Mouse (Mus musculus): ENCODE measurements around the gene Rad23a. TPM values are rescaled to one million over a fixed set of nuclear protein-coding genes. Genes with fewer than 3 reads are reported as not detected.
A peak's percentile ranks its signal among the peaks of the same experiment; 100 is the strongest.

Rad23a gene
- polyA plus RNA-seq, 1 experiment from 2014 or later, result 109 TPM

DNA sequence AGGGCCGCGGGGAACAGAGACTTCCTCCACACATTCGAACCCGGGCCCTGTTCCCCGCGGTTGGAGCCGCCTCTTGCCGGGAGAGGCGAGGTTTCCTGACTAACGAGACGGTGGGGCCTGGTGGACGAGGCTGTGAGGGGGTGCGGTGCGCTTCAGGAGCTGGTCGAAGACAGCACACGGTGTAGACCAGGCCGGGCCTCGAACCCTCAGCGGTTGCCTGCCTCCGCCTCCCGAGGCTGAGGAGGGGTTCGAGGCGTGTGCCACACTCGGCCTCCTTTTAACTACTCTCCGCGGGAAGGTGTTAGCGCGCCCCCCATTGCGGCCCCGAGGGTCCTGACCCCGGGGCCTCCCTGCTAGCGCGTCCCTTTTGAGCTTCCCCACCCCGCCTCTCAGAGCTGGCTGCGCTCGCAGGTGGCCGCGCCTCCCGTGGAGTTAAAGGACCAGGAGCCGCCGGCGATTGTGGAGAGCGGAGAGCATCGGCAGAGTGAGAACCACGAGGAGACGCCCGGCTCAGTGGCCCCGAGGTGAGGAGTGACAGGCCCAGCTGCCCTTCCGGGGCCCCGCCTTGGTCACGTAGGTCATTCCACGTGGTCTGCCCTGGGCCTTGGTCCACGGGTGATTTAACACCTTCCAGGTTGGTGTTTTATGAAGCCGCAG lies 32.0 kb upstream of the Rad23a start:
- Histone ChIP-seq H3K36me3 (ENCODE audit: control insufficient read depth, insufficient read depth, low read length) (peaks cover 28% of the 10 kb centered on the region), H3K4me3 (ENCODE audit: low read depth, low read length) (peak overlapping the region; percentile 54), H3K27ac (replicated peaks; ENCODE audit: low read depth, low read length) (no peak overlapping the region), H3K4me1 (ENCODE audit: control insufficient read depth, insufficient read depth, low read length) (peaks cover 14% of the 10 kb centered on the region), H3K9me3 (ENCODE audit: control insufficient read depth, low read length) (no peaks in the 10 kb centered on the region), H3K9ac (ENCODE audit: low read depth, low read length) (peak overlapping the region; percentile 67), H3K4me2 (ENCODE audit: low read depth, low read length) (peak overlapping the region; percentile 99), H3K27me3 (replicated peaks; ENCODE audit: control insufficient read depth, insufficient read depth, low read length) (no peaks in the 10 kb centered on the region)
- ATAC-seq (ENCODE audit: low read depth) (peak; percentile 42), DNase-seq (ENCODE audit: low spot score) (peak; percentile 36)
- WGBS, result 6% methylated on average over 21 of the region's 54 CpGs

DNA sequence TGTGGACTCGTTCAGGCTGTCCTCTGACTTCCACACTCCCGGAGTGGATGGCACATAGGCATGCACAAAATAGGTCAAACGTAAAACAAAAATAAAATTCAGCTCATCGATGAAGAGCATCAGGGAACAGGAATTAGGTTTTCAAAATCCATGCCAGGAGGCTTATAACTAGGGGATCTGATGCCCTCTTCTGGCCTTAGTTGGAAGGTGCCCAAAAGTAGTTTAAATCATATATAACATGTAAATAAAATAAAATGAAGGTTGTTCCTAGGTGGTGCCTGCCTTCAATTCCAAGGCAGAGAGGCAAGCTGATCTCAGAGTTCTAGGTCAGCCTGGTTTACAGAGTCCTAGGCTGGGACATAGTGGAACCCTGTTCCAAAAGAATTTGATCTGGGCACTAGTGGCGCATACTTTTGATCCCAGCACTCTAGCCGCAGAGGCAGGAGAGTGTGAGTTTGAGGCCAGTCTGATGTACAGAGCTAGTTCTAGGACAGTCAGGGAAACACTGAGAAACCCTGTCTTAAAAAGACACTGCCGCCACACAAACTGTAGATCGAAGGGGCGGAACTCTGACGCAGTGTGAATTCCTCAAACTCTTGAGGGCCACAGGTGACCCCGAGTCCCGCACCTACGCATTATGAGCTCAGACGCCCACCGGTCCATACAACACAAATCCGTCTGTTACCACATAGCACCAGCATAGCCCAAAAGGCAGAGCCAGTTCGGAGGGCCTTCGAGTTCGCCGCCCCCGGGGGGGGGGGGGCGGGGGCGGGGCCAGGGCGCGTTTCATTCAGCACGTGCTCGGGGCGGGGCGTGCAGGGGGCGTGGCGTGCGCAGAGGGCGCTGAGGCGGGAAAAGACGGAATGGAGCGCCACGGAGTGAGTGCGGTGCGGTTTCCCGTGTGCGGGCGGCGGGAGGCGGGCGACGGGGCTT lies 31.2 kb upstream of the Rad23a start, which contains the start of gene Syce2:
Gene Syce2 (plus strand): TSS at position 736 of the 933 bp plus-strand sequence.
- no peaks in the 10 kb centered on the region for H3K27me3 ChIP-seq (replicated peaks; ENCODE audit: control insufficient read depth, insufficient read depth, low read length)
- H3K9ac ChIP-seq (ENCODE audit: low read depth, low read length), result peak within 1 kb of the TSS; percentile 67
- peak within 1 kb of the TSS; percentile 54 for H3K4me3 ChIP-seq (ENCODE audit: low read depth, low read length)
- peak; percentile 80 for DNase-seq (ENCODE audit: low spot score)
- H3K9me3 ChIP-seq (ENCODE audit: control insufficient read depth, low read length), result no peaks in the 10 kb centered on the region
- 21% methylated on average over 29 of the region's 46 CpGs for WGBS
- H3K27ac ChIP-seq (replicated peaks; ENCODE audit: low read depth, low read length), result no peak within 1 kb of the TSS
- peak within 1 kb of the TSS; percentile 99 for H3K4me2 ChIP-seq (ENCODE audit: low read depth, low read length)
- peaks cover 36% of the 10 kb centered on the region for H3K36me3 ChIP-seq (ENCODE audit: control insufficient read depth, insufficient read depth, low read length)
- H3K4me1 ChIP-seq (ENCODE audit: control insufficient read depth, insufficient read depth, low read length), result peaks cover 14% of the 10 kb centered on the region
- peak; percentile 79 for ATAC-seq (ENCODE audit: low read depth)

DNA sequence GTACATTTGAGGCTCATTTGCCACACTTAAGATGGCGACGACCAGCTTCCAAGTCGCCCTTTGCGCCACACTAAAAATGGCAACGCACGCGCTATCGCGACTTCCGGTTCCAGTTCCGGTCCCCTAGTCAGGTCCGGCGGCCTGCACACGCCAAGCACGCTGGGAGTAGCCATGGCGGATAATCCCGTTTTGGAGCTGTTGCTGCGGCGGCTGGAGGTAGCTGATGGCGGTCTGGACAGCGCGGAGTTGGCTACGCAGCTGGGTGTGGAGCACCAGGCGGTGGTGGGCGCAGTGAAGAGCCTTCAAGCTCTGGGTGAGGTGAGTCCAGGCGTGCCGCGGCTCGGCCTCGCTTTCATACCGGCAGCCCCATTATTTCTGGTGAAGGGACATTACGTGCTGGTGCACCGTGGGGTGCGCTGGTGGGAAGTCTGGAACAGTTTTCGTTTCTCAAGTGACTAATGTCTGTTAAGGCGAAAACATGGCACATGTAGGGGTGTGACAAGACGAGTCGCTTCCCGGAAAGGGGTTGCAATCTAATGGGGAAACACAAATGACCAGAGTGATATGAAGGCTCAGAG lies 16.5 kb upstream of the Rad23a start, which contains the start of gene Farsa:
Gene Farsa (plus strand): TSS at position 126 of the 578 bp plus-strand sequence.
- WGBS, result under 1% methylated on average over 38 of the region's 39 CpGs
- Histone ChIP-seq H3K4me2 (ENCODE audit: low read depth, low read length) (peak within 1 kb of the TSS; percentile 81), H3K9ac (ENCODE audit: low read depth, low read length) (peak within 1 kb of the TSS; percentile 91), H3K9me3 (ENCODE audit: control insufficient read depth, low read length) (no peaks in the 10 kb centered on the region), H3K4me3 (ENCODE audit: low read depth, low read length) (peak within 1 kb of the TSS; percentile 90), H3K4me1 (ENCODE audit: control insufficient read depth, insufficient read depth, low read length) (peaks cover 8% of the 10 kb centered on the region), H3K36me3 (ENCODE audit: control insufficient read depth, insufficient read depth, low read length) (peaks cover 30% of the 10 kb centered on the region), H3K27me3 (replicated peaks; ENCODE audit: control insufficient read depth, insufficient read depth, low read length) (no peaks in the 10 kb centered on the region), H3K27ac (replicated peaks; ENCODE audit: low read depth, low read length) (peak within 1 kb of the TSS; percentile 63)
- ATAC-seq (ENCODE audit: low read depth) (peak; percentile 96), DNase-seq (ENCODE audit: low spot score) (peak; percentile 97)

DNA sequence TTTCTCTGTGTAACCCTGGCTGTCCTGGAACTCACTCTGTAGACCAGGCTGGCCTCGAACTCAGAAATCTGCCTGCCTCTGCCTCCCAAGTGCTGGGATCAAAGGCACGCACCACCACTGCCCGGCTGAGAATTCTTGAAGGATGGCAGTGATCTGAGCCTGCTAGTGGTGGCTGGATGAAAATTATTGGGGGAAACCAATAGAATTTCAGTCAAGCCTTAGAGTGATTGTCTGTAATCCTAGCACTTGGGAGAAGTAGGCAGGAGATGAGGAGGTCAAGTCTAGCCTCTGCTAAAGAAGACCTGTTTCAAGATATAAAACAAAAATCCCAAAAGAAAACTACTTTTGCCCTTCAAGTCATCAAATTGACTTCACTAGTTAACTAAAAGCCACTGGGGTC lies 16.0 kb upstream of the Rad23a start:
- no peak overlapping the region for H3K4me2 ChIP-seq (ENCODE audit: low read depth, low read length)
- no peaks in the 10 kb centered on the region for H3K27me3 ChIP-seq (replicated peaks; ENCODE audit: control insufficient read depth, insufficient read depth, low read length)
- H3K9ac ChIP-seq (ENCODE audit: low read depth, low read length), result no peak overlapping the region
- WGBS, result 100% methylated on average over 3 of the region's 3 CpGs
- DNase-seq (ENCODE audit: low spot score), result no peak
- H3K4me1 ChIP-seq (ENCODE audit: control insufficient read depth, insufficient read depth, low read length), result peaks cover 8% of the 10 kb centered on the region
- H3K36me3 ChIP-seq (ENCODE audit: control insufficient read depth, insufficient read depth, low read length), result peaks cover 24% of the 10 kb centered on the region
- no peaks in the 10 kb centered on the region for H3K9me3 ChIP-seq (ENCODE audit: control insufficient read depth, low read length)
- peak overlapping the region; percentile 90; the same call in 1 of the 2 replicates for H3K4me3 ChIP-seq (ENCODE audit: low read depth, low read length)
- H3K27ac ChIP-seq (replicated peaks; ENCODE audit: low read depth, low read length), result no peak overlapping the region
- no peak for ATAC-seq (ENCODE audit: low read depth)

DNA sequence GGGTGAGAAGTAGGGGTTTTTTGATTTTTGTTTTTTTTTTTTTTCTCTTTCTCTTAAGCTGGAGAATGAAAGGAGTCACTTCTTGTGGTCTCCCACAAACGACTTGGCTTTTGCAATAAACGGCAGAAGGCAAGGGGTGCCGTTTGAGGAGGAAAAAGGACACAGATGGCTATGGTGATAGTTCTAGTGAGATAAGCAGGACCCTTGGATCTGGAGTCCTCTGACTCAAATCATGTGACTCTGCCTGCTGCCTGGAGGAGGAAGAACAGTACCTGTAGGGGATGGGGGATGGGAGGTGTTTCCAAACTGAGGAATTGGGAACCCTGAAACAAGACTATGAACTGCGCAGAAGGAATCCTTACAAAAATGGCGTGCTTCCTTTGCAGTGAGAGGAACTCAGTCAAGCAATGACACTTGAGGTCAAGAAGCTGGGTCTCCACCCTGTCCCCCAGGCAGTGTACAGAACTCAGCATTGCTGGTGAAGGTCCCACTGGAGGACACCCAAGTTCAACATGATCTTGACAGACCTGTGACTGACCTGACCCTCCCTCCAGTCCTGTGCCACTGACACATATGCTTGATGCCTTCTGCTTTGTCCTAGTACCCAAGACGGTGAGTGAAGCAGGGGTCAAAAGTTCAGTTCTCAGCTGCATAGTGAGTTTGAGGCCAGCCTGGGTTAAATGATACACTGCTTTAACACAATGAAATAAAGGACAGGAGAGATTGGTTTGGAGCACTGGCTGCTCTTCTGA lies 7.4 kb upstream of the Rad23a start:
- WGBS, result 43% methylated on average over 6 of the region's 6 CpGs
- Histone ChIP-seq H3K27ac (replicated peaks; ENCODE audit: low read depth, low read length) (peak overlapping the region; percentile 74), H3K36me3 (ENCODE audit: control insufficient read depth, insufficient read depth, low read length) (peaks cover 31% of the 10 kb centered on the region), H3K4me1 (ENCODE audit: control insufficient read depth, insufficient read depth, low read length) (peaks cover 15% of the 10 kb centered on the region; the same call in 1 of the 2 replicates), H3K4me2 (ENCODE audit: low read depth, low read length) (peak overlapping the region; percentile 58), H3K27me3 (replicated peaks; ENCODE audit: control insufficient read depth, insufficient read depth, low read length) (no peaks in the 10 kb centered on the region), H3K4me3 (ENCODE audit: low read depth, low read length) (peak overlapping the region; percentile 71), H3K9ac (ENCODE audit: low read depth, low read length) (peak overlapping the region; percentile 73), H3K9me3 (ENCODE audit: control insufficient read depth, low read length) (no peaks in the 10 kb centered on the region)
- DNase-seq (ENCODE audit: low spot score) (no peak), ATAC-seq (ENCODE audit: low read depth) (no peak)

DNA sequence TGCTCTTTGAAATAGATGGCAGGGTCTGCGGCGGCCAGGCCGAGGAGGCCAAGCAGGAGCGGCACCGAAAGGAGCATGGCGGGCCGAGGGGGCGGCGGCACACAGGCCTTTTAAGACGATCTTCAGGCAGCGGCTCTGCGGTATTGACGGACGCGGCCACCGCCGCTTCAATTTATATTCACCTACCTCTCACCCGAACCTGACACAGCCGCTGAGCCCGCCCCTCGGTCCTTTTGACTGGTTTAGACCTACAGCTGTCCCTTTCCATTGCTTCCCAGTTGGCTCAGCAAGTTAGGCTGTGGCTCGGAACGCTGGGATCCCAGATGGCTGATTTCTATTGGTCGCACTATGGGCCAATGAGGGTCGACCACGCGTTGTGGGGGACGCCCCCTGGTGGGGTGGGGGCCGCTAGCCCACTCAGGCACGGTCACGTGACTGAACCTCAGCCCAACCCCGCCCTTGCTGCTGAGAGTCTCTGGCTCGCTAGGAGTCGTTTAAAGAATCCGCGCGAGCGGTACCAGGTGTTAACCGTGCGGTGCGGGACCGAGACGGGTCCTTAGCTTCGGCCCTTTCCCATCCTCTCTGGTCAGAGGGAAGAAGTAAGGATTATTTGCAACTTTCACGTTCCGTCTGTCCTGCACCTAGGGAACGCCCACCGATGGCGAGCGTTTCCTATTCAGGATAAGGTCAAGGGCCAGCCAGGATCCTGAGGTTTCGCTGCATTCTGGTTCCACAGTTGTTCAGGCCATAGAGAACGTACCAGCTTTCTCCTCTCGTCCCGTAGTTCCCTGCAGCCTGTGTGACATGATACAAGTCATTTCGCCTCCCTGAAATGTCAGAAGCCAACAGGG lies 6.5 kb upstream of the Rad23a start, which contains the start of gene Calr:
Gene Calr (minus strand): TSS at position 213 of the 851 bp plus-strand sequence.
- Histone ChIP-seq H3K36me3 (ENCODE audit: control insufficient read depth, insufficient read depth, low read length) (peaks cover 40% of the 10 kb centered on the region), H3K4me3 (ENCODE audit: low read depth, low read length) (peak within 1 kb of the TSS; percentile 71), H3K27me3 (replicated peaks; ENCODE audit: control insufficient read depth, insufficient read depth, low read length) (no peaks in the 10 kb centered on the region), H3K9me3 (ENCODE audit: control insufficient read depth, low read length) (no peaks in the 10 kb centered on the region), H3K9ac (ENCODE audit: low read depth, low read length) (peak within 1 kb of the TSS; percentile 88), H3K4me2 (ENCODE audit: low read depth, low read length) (peak within 1 kb of the TSS; percentile 77), H3K4me1 (ENCODE audit: control insufficient read depth, insufficient read depth, low read length) (peaks cover 15% of the 10 kb centered on the region; the same call in 1 of the 2 replicates), H3K27ac (replicated peaks; ENCODE audit: low read depth, low read length) (peak within 1 kb of the TSS; percentile 77)
- ATAC-seq (ENCODE audit: low read depth) (peak; percentile 99), DNase-seq (ENCODE audit: low spot score) (peak; percentile 100)
- under 1% methylated on average over 43 of the region's 55 CpGs for WGBS

DNA sequence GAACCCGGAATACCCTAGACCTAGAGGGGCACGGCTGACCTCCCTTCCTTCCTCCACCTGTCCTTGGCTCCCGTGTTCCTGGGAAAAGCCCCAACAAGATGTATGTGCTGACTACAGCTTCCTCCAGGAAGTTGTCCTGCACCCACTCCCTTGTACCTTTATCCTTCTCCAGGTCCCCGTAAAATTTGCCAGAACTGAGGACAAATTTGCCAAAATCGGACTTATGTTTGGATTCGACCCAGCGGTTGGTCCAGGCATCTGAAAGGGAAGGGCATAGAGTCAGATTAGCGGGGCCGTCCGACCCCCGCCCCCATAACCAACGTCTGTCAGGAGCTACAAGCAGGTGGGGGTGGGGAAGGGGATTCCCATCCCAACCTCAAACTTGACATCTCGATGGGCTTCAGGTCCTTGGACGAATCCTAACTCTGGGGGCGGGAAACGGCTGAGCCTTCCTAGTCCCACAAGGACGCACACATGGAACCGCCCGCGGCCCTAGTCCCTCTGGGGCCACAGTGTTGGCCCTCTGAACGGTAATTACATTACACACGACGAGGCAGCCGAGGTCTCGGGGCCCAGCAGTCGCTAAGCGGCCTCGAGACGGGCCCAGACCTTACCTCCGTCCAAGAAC lies 5.7 kb upstream of the Rad23a start:
- Histone ChIP-seq H3K36me3 (ENCODE audit: control insufficient read depth, insufficient read depth, low read length) (peaks cover 48% of the 10 kb centered on the region), H3K27ac (replicated peaks; ENCODE audit: low read depth, low read length) (peak overlapping the region; percentile 77), H3K4me2 (ENCODE audit: low read depth, low read length) (peak overlapping the region; percentile 77), H3K27me3 (replicated peaks; ENCODE audit: control insufficient read depth, insufficient read depth, low read length) (no peaks in the 10 kb centered on the region), H3K9ac (ENCODE audit: low read depth, low read length) (peak overlapping the region; percentile 88), H3K4me1 (ENCODE audit: control insufficient read depth, insufficient read depth, low read length) (peaks cover 15% of the 10 kb centered on the region; the same call in 1 of the 2 replicates), H3K4me3 (ENCODE audit: low read depth, low read length) (peak overlapping the region; percentile 71), H3K9me3 (ENCODE audit: control insufficient read depth, low read length) (no peaks in the 10 kb centered on the region)
- no peak; the same call in 1 of the 2 replicates for ATAC-seq (ENCODE audit: low read depth)
- under 1% methylated on average over 30 of the region's 30 CpGs for WGBS
- peak; percentile 36 for DNase-seq (ENCODE audit: low spot score)

Data from embryonic facial prominence, embryonic 14.5 days (tissue).